Mouse (Mus musculus): ENCODE results near the gene Adarb2. TPM values are rescaled to one million over a fixed set of nuclear protein-coding genes. Genes with fewer than 3 reads are reported as not detected.

Adarb2 gene
- total RNA-seq, 2 experiments from 2014 or later, result 0.06 TPM; not detected in 1

DNA sequence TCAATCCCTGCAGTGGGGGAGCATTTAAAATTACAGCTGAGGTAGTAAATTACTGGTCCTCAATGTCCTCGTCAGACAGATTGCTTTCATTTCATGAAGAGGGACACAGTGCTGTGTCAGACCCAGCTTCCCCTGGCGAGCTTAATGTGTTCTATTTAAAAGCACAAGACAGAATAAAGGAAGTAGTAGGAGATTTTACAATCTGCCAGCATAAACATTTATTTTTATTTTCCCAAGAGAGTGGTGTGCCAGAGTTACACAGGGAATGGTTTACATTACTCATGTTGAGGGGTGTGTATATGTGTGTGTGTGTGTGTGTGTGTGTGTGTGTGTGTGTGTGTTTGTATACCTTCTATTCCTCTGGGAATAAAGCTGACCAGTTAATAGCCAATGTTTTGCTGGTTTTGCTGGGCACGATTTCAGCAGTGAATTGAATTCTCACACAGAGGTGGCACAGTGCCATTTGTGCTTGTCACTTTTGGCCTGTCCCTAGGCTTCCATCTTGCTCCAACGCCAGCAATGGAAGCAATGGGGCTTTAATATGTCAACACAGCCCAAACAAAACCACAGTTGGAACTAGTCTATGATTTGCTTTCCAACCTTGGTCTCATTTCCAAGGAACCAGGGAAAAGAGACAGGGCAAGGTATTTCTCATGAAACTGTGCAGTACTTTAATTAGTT lies 282.1 kb downstream of the Adarb2 start:
- DNase-seq (ENCODE audit: low spot score in 2 of 2), result peak in 1 of 2 experiments; percentile 19

DNA sequence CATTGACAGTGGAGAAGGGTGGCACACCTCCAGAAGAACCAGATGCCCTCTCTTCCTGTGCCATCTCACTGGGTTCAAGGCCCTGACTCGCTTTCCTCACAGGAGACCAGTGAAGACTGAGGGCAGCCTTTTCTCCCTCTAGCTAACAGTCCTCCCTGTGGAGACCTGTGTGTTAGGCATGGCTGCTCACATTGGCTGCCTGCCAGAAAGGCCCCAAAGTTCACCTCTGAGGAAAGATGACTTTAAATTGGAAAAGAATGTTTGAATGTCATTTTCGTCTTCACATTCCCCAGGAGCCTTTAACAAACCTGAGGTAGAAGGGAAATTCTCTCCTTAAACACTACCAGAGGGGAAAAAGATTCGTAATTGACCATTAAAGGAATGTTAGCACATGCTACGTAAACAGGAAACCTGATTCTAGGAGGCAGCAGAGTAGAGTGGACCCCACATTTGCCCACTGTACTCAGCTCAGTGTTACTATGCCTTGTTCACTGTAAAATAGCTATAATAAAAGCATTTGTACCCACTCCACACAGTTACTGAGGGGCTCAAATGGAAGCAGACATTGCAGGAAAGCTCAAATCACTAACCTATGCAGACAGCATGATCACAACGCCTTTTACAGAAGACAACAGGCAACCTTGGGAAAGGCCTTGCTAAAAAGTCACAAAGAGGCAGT lies 285.2 kb downstream of the Adarb2 start:
- DNase-seq (ENCODE audit: low spot score in 2 of 2), result no peak

DNA sequence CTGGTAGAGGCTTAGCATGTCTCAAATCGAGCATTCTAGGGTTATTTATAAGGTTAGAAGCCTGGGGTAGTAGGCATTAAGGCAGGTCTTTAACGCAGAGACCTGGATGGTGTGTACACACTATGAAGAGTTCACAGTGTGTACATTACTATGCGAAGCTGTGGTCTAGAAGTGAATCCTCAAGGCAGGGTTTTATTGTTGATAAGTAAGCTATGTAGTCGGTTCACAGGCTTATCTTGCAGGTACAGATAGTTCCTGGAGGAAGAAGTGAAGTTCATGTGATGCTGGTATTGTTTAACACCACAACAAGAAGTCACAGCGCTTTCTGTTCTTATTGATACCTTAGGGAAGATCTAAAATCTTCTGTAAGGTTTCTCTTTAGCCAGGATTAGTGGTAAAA lies 290.7 kb downstream of the Adarb2 start:
- no peak for DNase-seq (ENCODE audit: low spot score in 2 of 2)

DNA sequence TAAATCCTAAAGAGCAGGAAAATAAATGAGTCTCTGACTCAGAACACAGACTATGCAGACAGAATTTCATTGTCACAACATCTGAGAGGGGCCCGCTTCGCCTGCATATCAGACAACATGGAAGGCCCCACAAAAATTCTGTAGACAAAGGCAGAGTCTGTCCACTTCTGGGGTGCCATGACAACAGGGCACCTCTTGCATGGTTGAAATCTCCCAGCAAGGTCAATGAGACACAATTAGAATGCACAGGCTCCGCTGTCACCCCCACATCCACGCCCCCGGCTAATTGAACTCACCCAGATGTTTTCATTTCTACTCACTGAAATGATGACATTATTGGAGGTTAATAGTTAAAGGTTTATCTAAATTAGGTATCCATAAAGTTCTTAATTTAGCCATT lies 296.9 kb downstream of the Adarb2 start:
- DNase-seq (ENCODE audit: low spot score in 2 of 2), result no peak

DNA sequence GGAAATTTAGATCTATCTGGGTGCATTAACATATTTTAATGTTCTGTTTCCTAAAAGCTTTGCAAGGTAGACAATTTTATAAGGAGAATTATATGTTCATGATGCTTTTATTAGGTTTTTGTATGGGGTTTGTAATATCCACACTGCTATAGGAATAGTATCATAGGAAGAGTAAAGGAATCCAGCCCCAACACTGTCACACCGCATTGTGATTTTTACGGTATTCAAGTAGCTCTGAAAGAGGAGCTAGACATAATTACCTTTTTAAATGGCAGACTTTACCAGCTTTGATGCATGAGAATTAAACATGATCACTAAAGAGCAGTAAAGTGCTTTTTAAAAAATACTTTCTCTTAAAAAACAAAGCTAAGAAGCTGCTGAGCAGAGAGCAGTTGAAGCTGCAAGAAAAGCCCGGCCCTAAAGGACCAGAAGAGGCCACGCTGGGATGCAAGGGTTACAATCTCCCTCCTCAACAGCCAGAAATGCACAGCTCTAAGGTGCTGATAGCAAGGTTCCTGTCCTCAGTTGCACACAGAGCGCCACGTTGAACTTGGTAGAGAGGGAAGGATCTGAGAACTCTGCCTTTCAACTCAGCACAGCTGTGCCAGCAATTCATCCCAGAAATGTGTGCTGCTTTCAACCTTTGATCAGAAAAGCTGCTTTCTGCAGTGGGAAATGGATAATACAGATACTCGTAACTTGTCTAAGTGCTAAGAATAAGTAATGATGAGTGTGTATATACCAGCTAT lies 308.6 kb downstream of the Adarb2 start:
- DNase-seq (ENCODE audit: low spot score in 2 of 2), result no peak

DNA sequence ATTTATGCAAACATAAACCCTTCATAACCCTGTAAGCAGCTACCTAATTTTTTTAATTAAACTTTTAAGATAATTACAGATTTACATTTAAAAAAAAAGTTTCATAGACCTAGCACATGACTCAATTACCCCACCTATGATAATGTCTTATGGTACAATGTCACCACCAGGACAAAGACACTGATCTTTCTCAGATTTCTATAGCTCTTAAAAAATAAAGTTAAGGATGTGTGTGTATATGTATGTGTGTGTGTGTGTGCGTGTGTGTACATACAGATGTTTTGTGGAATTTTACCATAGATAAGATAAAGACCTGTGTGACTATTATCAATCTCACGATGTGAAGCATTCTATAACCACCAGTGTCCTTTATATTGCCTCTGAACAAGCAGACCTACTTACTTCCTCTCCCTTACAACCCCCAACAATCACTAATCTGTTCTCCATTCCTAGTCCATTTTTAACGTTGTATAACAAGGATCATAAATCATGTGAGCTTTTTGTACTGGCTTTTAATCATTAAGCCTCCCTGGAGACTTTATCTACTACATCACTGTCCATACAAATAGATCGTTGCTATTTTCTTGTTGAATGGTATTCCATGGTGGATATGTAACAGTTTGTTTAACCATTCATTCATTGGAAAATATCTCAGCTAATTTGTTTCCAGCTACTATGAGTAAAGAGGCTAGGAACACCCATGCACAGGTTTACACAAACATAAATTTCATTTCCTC lies 313.5 kb downstream of the Adarb2 start:
- DNase-seq (ENCODE audit: low spot score in 2 of 2), result no peak

DNA sequence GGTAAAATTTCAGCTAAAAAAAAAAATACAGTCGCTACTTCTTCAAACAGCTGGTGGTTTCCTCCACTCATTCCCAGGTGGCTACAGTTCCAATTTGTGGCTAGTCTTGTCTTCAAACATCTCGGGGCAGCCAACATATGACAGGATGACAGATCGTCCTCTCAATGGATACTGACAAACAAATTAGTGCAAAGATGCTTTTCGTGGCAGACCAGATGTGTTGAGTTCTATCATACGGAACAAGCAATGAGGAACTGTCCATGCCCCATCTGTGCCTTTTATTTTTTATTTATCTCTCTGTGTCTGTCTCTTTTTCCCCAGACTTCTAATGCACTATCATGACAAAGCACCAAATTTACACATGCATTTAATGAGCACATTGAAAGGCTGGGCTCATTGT lies 316.5 kb downstream of the Adarb2 start:
- no peak for DNase-seq (ENCODE audit: low spot score in 2 of 2)

DNA sequence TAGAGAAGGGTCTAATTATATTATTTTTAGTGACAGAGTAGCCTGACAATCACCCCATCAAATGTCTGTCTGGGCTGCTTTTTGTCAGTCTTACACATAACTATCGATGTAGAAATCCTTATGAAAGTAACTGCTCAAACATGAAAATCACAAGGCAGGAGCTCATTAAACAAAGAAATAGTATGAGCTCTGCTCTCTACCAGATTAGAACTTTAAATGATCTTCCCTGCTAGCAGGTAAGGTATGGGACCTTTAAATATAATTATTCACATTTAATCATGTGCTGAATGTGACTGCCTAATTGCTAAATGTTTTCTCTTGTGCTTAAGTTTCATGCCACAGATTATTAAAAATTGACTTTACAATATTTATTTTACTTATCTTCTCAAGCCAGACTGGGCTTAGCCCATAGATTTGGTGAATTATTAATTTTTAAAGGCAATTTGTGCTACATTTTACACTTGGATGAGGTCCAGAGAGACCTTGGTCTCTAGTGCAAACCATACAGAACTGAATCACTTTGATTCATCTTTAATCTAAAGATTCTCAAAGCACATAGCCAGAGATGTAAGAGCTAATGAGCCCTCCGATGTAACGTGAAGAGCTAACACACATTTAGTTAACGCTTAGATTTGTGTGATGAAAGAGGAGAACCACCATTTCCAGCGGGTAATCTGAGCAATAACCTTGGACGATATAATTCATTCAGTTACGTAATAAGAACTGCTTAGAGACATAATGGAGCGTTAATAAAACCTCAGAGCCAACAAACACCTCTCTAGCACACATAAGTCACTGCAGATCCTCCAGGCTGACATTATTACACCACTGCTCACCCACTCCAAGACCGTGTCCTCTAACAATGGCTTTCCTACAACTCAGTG lies 323.3 kb downstream of the Adarb2 start:
- DNase-seq (ENCODE audit: low spot score in 2 of 2), result no peak

DNA sequence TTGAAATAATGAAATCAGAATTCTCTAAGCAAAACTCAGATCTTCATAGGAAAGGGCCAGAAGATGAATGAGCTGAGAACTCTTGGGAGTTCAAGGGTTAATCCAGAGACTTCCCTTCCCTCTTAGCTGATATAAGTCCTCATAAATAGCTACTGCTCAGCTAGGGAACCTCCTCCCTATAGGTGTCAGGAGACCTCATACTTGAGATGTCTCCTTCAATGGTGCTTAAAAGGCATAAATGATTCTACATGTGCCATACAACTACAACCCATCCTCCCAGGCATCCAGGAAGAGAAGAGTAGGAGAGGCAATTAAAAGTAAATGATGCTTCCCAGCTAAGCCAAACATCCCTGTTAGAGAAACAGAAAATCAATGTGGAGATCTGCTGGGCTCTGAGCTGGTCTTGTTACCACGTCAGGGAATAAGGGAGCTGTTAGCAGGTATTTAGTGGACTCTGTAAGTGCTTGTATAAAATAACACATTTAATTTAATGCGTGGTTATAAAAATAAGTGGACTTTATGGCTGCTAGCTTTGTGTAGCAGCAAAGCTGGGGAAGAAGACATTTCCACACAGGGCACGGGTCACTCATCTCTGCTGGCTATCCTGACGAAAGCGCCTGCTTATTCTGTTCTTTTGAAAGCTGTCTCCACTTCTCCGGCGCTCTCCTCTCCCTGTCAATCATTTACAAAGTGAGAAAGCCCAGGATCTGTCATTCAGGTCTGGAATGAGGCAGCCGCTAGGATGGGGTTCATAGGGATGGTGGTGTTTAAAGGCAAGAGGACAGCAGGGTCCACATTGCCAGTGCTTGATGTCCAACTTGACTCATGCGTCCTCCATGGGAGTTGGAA lies 331.8 kb downstream of the Adarb2 start:
- DNase-seq (ENCODE audit: low spot score in 2 of 2), result no peak

DNA sequence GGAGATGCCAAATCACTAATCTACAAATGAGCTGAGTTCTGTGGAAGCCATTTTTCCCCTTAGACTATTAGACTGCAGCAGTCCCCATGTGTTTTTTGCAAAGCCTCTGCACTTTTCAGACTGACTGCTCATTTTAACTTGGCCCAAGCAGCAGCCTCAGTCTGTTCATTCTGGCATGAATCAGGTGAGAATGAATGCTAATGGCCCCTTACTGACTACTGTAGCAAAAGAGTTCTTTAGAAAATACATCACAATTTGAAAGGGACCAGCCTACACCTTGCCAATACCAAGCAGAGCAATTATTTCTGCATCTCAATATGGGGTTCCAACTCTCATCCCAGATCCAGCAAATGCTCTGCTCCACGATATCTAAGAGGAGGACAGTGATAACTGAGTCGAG lies 335.8 kb downstream of the Adarb2 start:
- no peak for DNase-seq (ENCODE audit: low spot score in 2 of 2)

DNA sequence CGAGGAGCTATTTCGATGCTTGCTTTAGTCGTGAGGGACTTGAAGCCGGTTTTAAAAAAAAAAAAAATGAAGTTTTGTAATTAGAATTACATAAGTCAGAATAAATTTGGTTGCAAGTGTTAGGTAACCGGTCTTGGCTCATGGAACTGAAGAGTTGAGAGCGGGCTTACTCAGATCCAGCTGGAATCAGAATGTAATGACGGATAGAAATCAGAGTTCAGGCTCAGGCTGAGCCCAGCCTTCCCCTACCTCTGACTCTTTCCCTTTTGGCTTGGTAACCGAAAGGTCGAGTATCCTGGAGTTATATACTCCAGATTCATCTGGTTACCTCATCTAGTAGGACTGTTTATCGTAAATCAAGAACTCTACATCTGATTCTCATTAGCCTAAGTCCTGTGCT lies 336.2 kb downstream of the Adarb2 start:
- no peak for DNase-seq (ENCODE audit: low spot score in 2 of 2)

DNA sequence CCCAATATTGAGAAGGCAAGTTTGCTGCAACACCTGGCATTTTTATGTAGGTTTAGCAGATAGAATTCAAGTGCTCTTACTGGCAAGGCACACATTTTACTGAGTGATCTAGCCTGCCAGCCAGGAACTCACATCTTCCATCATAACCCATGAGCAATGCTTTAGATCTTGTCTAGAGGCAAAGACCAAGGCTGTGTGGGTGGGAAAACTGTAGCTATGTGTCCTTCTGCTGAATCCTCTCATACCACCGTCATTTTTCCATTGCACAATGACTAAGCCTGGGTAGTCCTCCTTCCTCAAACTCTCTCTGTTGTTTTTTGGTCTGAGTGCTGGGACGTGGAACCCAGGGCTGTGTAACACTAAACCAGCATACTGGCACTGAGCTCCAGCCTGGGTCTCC lies 340.0 kb downstream of the Adarb2 start:
- no peak for DNase-seq (ENCODE audit: low spot score in 2 of 2)

DNA sequence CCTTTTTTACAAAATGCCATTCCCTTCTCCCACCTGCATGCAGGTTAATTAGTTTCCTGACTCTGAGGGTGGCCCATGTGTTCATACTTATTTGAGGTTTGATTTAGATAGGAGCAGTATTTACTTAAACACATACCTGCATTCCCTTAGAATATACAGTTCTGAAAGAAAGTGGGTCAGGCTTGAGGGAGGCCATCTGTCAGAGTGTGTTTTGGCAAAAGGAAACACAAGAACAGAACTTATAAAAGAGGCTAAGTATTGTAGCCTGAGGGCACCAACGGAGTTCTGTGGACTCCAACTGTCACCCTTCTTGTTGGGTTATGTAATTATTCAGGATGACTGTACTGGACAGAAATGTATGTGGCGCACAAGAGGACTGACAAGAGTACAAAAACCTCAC lies 349.6 kb downstream of the Adarb2 start:
- DNase-seq (ENCODE audit: low spot score in 2 of 2), result no peak

DNA sequence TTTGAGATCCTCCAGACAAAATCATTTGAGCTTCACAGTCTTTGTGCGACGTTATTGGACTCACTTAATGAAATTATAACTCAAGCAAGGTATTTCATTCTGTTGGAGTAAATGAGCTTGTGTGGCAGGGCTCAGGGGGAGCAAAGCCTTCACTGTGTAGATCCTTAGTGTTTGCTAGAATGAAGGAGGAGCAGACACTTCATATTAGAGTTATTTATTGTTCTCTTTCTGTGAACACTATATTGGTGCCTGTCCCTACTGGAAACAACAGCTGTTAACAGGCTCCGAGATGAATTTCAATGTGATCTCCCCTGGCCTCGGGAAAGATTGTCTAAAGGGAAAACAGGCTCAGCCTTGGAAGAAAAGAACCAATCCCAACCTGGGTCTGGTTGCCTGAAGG lies 355.1 kb downstream of the Adarb2 start:
- no peak for DNase-seq (ENCODE audit: low spot score in 2 of 2)

DNA sequence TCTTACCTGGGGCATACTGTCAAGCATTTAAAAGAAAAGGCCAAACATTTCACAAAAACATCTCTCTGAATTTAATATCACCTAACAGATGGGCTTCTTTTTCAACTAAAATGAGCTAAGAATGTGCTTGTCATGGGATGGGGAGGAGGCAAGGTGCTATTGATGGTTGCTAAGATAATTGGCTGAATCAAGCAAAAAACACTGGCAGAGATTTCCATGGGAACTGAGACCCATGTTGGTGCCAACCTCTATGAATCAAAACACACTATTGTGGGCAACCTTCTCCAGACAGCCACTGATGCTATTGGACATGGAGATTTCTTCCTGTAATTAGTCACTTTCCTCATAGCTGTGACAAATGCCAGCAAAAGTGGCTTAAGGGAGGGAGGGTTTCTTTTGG lies 357.8 kb downstream of the Adarb2 start:
- no peak for DNase-seq (ENCODE audit: low spot score in 2 of 2)

DNA sequence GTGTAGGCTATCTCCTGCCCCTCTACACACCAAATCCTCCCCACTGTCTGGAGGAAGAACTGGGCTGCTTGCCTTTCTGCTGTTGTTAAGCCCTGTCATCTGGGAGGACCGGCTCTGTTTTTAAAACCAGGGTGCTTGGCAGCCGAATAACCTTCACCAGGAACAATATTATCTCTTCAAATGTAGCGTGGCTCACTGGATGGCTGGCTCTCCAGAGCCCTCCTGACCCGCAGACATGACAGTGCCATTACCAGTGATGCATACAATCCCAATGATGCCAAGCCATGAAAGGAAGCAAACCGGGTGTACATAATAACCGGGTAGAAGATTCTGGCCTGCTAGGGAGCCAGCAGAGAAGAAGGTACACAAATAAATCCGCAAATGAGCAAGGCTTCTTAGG lies 360.5 kb downstream of the Adarb2 start:
- DNase-seq (ENCODE audit: low spot score in 2 of 2), result no peak

DNA sequence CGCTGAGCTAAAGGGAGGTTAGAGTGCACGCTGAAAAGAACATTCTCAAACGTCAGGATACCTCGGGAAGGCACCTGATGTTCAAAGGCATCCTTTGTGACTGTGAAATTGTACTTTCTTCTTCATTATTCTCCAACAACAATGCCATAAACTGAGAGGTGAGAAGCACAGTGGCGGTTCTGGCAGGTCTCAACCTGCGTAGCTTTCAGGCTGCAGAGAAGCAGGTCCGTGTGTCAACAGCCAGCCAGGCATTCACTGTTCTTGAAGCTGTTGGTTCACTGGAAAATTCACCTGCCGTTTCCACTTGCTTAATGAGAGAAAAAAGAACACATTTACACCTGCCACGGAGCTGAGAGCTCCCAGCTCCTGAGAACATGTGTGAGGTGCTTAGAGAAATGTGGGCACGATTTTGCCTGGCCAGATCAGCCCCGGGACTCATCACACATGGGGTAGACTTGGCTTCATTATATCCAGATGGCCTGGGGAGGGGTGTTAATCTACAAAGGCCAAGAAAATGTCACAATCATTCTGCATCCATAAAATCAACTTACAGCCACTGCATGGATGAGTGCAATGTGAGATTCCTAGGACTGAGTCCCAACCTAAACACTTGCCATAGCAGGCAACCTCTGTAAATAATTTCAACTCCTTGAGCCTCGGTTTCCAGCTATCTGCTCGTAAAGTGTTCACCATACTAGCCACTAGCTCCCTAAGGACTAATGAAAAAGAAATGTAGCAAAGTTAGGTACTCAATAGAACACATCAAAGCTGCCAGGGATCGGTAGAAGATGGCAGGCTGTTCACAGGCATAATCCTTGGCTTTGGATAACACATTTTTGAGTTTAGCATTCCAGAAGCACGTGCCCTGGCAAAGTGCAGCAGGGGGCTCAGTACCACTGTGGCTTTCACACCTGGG lies 364.7 kb downstream of the Adarb2 start:
- no peak for DNase-seq (ENCODE audit: low spot score in 2 of 2)

DNA sequence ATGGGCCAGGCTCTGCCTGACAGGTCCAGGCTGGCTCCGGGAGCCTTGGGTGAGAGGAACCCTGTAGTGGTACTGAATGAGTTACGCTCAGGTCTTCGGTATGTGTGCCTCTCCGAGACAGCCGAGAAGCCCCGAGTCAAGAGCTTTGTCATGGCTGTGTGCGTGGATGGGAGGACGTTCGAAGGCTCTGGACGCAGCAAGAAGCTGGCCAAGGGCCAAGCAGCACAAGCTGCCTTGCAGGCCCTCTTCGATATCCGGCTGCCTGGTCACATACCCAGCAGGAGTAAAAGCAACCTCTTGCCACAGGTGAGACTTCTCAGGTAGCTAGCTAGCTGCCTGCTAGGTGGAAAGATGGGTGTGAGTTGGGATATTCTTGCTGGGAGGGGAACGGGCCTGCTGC lies 367.6 kb downstream of the Adarb2 start:
- no peak for DNase-seq (ENCODE audit: low spot score in 2 of 2)

DNA sequence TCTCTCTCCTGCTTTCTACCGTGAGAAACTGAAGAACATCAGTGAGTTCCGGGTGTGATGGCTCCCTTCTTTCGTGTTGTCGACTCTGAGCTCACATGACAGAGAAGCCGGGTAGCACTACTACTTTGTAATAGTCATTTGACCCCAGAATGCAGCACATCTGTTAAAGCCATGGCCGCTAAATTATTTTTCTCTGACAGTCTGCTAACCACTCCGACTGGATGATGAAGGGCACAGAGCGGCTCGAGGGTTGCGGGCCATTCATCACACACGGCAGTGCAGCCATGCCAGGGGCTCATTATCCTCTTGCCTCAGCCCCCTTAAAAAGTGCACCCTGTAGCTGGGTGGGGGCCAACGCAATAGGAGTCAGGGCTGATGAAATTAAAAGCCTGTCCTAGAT lies 371.2 kb downstream of the Adarb2 start:
- no peak for DNase-seq (ENCODE audit: low spot score in 2 of 2)

All from adrenal gland, adult 18-20 months (tissue).